Mouse (Mus musculus) layer of hippocampus, postnatal 10 days (tissue): ENCODE measurements around the gene Ryr3. TPM values are rescaled to one million over a fixed set of nuclear protein-coding genes. Genes with fewer than 3 reads are reported as not detected.

Source experiments
- microRNA-seq, 2 experiments: library from miRNA; unstranded; fragments of <30 nt; microRNA quantifications; one replicate each; pipeline ENCODE4 v1.2.0; 2021
- total RNA-seq, 2 experiments: library from RNA; stranded (reverse); gene quantifications; 2 replicates each; pipeline ENCODE4 v1.2.3; 2021

Gene Ryr3
- total RNA-seq, 2 experiments from 2014 or later = 63.8 to 74.1 TPM

Small RNAs within 50 kb of the gene (microRNA-seq; reads per million reads assigned to microRNA genes)
- 0 reads per million in 2 experiments for gene Gm44374

Other genes starting within 250 kb of the Ryr3 start
- gene Tmco5b, start 68.6 kb upstream of the Ryr3 start, total RNA-seq = under 1 TPM; 0.30 to 0.36 TPM
- gene Fmn1, start 110.6 kb upstream of the Ryr3 start, total RNA-seq = 10 to 100 TPM in 1 of 2 experiments, 1 to 10 TPM in 1; 9.8 to 10.0 TPM